Comparison of ENCODE assay signal across 7 mouse cellular contexts in genomic region chr3:10085396-10086119, GRCm38 (mm10). TPM values are rescaled to one million over a fixed set of nuclear protein-coding genes. Genes with fewer than 3 reads are reported as not detected.
DNase-seq lines count a peak whose midpoint lies in the region; ATAC-seq and TF ChIP-seq lines count a peak whose summit lies in the region.

No protein-coding gene starts in this region.

- no peak overlapping the region for H3K9ac ChIP-seq in forebrain, postnatal 0 days

- H3K9me3 ChIP-seq in forebrain, postnatal 0 days (ENCODE audit: low read length) = no peaks in the 10 kb centered on the region

- TF ChIP-seq CTCF in forebrain, postnatal 0 days (IDR thresholded peaks at IDR 0.05; ENCODE audit: low read depth) = no peak

- H3K27me3 ChIP-seq in forebrain, postnatal 0 days (ENCODE audit: insufficient read depth, low read length) = no peaks in the 10 kb centered on the region

- 0 out of 2 replicates have a peak, but pooled peaks have one; percentile 27 for ATAC-seq in common myeloid progenitor, adult 5-6 weeks (replicated peaks; ENCODE audit: low read depth, poor library complexity, severe bottlenecking)
- no peak for ATAC-seq in forebrain, postnatal 0 days

- H3K4me1 ChIP-seq in forebrain, postnatal 0 days (ENCODE audit: insufficient read depth) = peaks cover 3% of the 10 kb centered on the region; the same call in 1 of the 2 replicates

- DNase-seq in kidney, postnatal 14 days = peak; percentile 39
- DNase-seq in kidney, adult 8-10 months = no peak
- peak; percentile 37 to 85 for DNase-seq in adrenal gland, adult (ENCODE audit: inconsistent age in 2 of 2, low spot score in 1 of 2)
- peak; percentile 29 for DNase-seq in lung, postnatal 10 days
- no peak for DNase-seq in forebrain, postnatal 0 days
- DNase-seq in right cerebral cortex, adult 2 months (ENCODE audit: low spot score in 2 of 2) = no peak

- no peak overlapping the region for H3K4me2 ChIP-seq in forebrain, postnatal 0 days (ENCODE audit: low read depth)

- H3K27ac ChIP-seq in forebrain, postnatal 0 days (ENCODE audit: low read depth, low read length) = no peak overlapping the region

- H3K4me3 ChIP-seq in forebrain, postnatal 0 days (ENCODE audit: low read depth, low read length) = no peak overlapping the region

- no peaks in the 10 kb centered on the region for H3K36me3 ChIP-seq in forebrain, postnatal 0 days (ENCODE audit: insufficient read depth)

- WGBS in forebrain, postnatal 0 days = 67% methylated on average over 7 of the region's 7 CpGs

RNA-seq across cellular contexts. Expression of gene Gm9833, which starts 2.4 kb away (rescaled TPM):
- 11.1 and 13.6 TPM in 2 replicates for total RNA-seq in common myeloid progenitor, adult 5-6 weeks (2017)
- 11.3 and 12.2 TPM in 2 replicates for total RNA-seq in forebrain, postnatal 0 days (2014; rRNA removed)
- 4.8 and 5.7 TPM in 2 replicates for polyA plus RNA-seq in forebrain, postnatal 0 days (2015; fragmentation: Nextera tagmentation; extraction: Ambion mirVana)

Comparison
In these comparisons a context has a peak if more than half of its experiments do, and no peak if none do; other contexts are left out.
1. DNase-seq: peak in kidney, postnatal 14 days (single experiment), adrenal gland, adult (2 of 2) and lung, postnatal 10 days (single experiment); none in kidney, adult 8-10 months (0 of 2), forebrain, postnatal 0 days (single experiment) and right cerebral cortex, adult 2 months (0 of 2).